Mouse (Mus musculus) adrenal gland, adult 18-20 months (tissue): ENCODE data around the gene Phf11c. TPM values are rescaled to one million over a fixed set of nuclear protein-coding genes. Genes with fewer than 3 reads are reported as not detected.
A peak's percentile ranks its signal among the peaks of the same experiment; 100 is the strongest.
"Not testable (repeated sequence)": the region's sequence is repeated elsewhere in the genome, so short reads cannot be mapped to it uniquely, and the experiment has no call there.

ENCODE experiments used
- DNase-seq, 2 experiments: peaks; one replicate each; pipeline ENCODE4 v3.0.0; 2021 to 2022; ENCODE audit warnings: low spot score in 2 of 2
- long read RNA-seq, 2 experiments: library from polyadenylated mRNA; stranded (forward); transcript quantifications; one replicate each; pipeline ENCODE4 v2.0.0; 2021
- total RNA-seq, 2 experiments: library from RNA; stranded (reverse); gene quantifications; 1 replicate in 1 of 2; 2 replicates in 1 of 2; pipeline ENCODE4 v1.2.3; 2021

Gene Phf11c
- total RNA-seq = under 1 TPM; 0.35 to 0.36 TPM
- long read RNA-seq, experiment 1 = 0 reads
- long read RNA-seq, experiment 2 = 0 reads

DNA sequence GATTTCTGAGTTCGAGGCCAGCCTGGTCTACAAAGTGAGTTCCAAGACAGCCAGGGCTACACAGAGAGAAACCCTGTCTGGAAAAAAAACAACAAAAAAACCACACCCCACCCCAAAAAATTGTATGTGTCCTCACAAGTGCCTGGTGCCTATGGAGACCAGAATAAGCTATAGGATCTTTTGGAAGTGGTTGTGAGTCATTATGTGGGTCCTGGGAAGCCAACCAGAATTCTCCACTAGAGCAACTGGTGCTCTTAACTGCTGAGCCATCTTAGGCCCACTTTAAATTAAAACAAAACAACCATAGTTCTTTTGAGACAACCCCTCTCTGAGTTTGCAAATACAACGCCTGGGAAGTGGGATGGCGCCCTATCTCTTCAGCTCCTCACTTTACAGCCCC, at the start of gene Phf11c:
Gene Phf11c, minus strand, starts transcription at position 101 of the 400 bp plus-strand sequence.
- no peak for DNase-seq

DNA sequence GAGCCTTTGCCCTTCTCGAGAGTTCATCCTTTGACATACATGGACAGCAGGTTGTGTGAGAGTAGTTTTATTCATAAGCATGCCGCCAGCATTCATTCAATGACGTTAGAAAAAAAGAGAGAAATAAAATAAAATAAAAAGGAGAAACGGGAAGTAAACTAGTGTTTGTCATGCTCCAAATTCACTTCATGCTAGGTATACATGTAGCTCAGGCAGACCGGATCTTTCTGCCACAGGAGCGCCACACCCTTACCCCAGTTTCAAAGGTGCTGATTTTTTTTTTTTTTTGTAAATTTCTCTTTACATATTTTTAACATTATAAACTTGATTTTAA, 46.3 kb upstream of the Phf11c start:
- no peak for DNase-seq

DNA sequence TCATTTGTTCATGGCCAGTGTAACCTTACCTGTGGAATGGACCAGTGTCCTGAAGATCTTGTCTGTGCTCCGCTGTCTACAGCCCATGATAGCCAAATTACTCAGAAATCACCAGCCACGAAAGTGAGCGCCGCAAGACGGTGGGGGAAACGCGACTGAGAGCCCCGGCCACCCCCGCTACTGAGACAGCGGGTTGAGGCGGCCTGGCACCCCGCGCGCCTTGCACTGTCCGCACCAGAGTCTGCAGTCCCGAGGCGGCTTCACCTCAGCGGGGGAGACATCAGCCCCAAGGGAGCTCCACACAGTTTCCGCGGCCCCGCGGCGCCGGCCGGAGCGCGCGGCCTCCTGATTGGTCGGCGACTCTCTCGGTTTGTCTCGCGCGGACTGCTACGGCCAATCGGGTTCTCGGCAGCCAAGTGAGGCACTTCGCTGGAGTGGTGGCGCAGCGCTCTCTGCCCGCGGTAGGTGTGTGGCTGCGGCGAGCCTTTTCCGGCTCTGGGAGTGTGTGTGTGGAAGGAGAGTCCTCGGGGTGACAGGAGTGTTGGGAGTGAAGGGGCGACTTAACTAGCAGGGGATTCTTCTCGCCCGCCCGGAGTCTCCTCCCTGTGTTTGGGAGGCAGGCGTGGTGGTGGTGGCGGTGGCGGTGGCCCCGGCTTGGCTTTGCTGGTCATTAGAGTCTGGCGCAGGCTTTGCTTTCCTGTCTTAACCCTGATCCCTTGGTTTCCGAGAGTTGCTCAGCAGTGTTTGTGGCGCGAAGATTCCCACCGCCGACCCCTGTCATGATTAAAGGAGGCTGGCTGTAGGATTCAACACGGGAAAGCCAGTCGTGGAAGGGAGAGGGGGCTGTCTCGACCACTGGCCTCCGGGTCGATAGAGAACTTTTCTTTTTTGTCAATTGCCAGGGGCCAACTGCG, 45.6 kb upstream of the Phf11c start, which contains the start of the genes Setdb2 and Cab39l:
Gene Setdb2, minus strand, starts transcription at position 327 of the 914 bp plus-strand sequence.
Gene Cab39l, plus strand, starts transcription at position 415 of the 914 bp plus-strand sequence.
- peak; percentile 93 to 95 for DNase-seq

GRCm38 (mm10) chr14:59440039-59440438, 44.9 kb upstream of the Phf11c start:
- no peak for DNase-seq

DNA sequence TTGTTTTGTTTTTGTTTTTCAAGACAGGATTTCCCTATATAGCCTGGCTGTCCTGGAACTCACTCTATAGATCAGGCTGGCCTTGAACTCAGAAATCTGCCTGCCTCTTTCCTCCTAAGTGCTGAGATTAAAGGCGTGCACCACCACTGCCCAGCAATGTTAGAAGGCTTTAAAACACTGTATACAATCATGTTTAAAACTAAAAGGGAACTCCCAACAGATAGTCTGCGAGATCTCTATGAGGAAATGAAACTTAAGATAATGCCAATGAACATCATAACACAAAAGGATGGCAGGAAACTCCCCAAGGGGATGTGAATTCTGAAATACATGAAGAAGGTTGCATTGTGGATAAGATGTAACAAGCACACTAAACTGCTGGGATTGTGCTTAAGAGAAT, 43.3 kb upstream of the Phf11c start:
- DNase-seq = no peak

GRCm38 (mm10) chr14:59437398-59437797, 42.2 kb upstream of the Phf11c start:
- no peak for DNase-seq

DNA sequence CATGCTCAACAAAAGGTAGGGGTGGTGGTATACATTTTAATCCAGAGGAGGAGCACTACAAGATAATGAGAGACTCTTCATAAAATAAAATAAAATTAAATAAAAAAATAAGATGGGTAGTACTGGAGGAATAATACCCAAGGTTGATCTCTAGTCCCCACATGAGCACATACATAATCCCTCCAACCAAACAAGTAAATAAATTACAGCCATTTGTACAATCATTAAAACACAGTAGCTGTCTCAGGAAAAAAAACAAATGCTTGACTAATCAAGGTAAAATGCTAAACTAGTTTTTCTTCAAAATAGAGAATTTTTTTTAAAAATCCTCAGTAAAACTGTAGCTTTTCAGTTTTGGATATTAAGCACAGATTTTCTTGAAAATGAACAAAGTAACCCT, 40.0 kb upstream of the Phf11c start:
- no peak for DNase-seq

- no peak for DNase-seq
Measured at GRCm38 (mm10) chr14:59433902-59434301, 38.7 kb upstream of the Phf11c start.

DNA sequence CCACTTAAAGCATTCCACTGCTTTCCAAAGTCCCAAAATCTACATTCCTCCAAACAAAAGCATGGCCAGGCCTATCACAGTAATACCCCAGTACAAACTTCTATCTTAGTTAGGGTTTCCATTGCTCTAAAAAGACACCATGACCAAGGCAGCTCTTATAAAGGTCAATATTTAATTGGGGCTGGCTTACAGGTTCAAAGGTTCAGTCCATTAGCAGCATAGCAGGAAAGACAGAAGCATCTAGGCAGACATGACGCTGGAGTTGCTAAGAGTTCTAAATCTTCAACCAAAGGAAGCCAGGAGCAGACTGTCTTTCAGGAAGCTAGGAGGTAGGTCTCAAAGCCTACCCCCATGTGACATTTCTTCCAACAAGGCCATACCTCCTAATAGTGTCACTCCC, 35.4 kb upstream of the Phf11c start:
- no peak for DNase-seq

DNA sequence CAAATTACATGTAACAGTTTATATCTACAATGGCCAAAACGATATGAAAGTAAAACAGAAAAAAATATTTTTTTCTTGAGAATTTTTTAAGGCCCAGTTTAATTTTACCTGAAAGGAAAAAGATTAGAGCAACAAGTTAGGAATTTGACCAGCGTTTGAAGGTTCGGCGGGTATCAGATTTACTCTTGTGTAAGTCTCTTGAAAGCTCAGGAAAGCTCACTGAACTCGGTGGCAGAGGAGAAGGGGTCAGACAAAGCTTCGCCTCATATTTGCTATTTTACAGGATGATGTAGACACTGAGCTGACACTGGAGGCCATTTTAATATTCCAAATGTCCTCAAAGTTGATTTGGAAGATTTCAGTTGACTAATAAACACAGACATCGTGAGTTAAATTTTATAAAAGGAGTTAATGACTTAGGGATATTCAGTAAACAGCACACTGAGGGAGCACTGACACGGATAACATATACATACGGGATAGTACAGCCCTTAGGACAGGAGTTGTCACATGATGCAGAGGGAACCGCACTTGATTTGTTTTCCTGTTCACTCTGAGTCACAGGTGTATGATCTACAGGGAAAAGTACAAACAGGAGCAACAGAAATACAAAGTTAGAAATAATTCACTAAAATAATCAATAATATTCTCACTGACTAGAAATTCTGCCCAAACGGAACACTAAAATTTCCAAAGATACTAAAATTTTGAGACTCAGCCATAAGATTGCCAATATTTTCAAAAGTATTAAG, 27.9 kb upstream of the Phf11c start:
- no peak for DNase-seq

- no peak for DNase-seq
Measured at GRCm38 (mm10) chr14:59418171-59418570, 23.0 kb upstream of the Phf11c start.

GRCm38 (mm10) chr14:59414979-59415378, 19.8 kb upstream of the Phf11c start:
- DNase-seq = not testable (repeated sequence)

- DNase-seq = no peak
Measured at GRCm38 (mm10) chr14:59396999-59397398, 1.8 kb upstream of the Phf11c start.

- not testable (repeated sequence) for DNase-seq
Measured at GRCm38 (mm10) chr14:59390181-59390580, 5.0 kb downstream of the Phf11c start.

GRCm38 (mm10) chr14:59389532-59389931, 5.6 kb downstream of the Phf11c start:
- DNase-seq = no peak

DNA sequence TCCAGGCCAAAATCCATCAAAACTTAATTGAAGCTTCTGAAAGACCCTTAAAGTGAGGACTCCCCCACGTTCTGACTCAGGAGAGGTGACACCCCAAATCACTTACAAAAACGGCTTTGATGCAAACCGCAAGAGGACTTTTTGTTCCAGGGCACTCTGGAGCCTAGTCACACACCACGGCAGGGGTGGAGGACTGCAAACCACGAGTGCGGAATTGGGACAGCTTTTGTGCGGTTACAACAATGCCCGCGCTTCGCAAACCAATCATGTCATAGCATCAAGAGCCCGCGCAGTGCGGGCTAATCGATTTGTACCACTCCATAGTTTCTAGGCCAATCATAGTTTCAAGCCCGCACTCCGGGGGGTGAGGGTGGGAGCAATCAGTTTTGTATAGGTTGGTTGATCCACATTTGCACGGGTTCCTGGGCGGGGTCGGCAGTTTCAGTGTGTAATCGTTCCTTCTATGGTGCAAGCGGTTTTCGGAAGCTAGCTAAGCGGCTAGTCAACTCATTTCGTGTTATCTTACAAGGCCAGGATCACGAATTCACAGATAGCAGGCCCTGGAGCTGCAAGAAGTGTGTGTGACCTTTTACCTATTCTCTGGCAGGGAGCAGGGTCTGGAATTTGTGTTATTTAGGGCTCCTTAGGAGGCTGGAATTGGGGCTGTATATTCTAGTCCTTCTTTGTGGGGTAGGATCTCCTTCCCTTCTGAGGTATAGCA, 24.7 kb downstream of the Phf11c start:
- no peak for DNase-seq

- no peak for DNase-seq
Measured at GRCm38 (mm10) chr14:59366386-59367105, 28.6 kb downstream of the Phf11c start.

GRCm38 (mm10) chr14:59365244-59365644, 29.9 kb downstream of the Phf11c start, which contains the start of gene Phf11d:
Phf11d (minus strand) TSS chr14:59365470.
- DNase-seq = peak in 1 of 2 experiments; percentile 31

- not testable (repeated sequence) for DNase-seq
Measured at GRCm38 (mm10) chr14:59341189-59341588, 54.0 kb downstream of the Phf11c start, which contains the start of gene Phf11b. Phf11b (minus strand) TSS chr14:59341351.

DNA sequence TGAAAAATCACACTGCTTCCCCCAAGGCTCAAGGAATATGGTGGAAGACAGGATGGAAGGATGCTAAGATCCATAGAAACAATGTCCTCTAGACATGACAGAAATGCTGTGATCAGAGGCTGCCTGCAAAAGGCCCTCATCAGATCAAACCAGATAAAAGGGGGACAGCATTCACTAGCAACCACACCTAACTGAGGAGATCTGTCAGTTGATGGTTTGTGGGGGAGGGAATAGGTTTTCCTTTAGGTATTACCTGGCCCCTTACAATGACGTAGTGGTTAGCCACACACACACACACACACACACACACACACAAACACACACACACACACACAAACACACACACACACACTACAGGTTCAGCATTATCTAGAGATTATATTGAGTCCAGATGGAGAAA, 55.6 kb downstream of the Phf11c start:
- no peak for DNase-seq
